In genomic region chr4:143334995-143335394, GRCm38 (mm10) we compare ENCODE assay signal across 25 mouse cellular contexts. TPM values are rescaled to one million over a fixed set of nuclear protein-coding genes. Genes with fewer than 3 reads are reported as not detected.
DNase-seq lines count a peak whose midpoint lies in the region; ATAC-seq and TF ChIP-seq lines count a peak whose summit lies in the region.
"Had no signal": no experiment of that assay in that cellular context is flagged by ENCODE, and none has a peak within 500 bp of the region (broad histone marks: within the 10 kb centered on the region; RNA-seq: fewer than 3 reads in every experiment).

No protein-coding gene starts in this region.

- no peak overlapping the region for H3K9ac ChIP-seq in heart, embryonic 11.5 days (ENCODE audit: low read depth, low read length)
- no peak overlapping the region for H3K9ac ChIP-seq in heart, embryonic 16.5 days (ENCODE audit: low read length)
- H3K9ac ChIP-seq: heart, embryonic 13.5 days; hindbrain, embryonic 14.5 days; intestine, embryonic 15.5 days had no signal

- WGBS in heart, embryonic 11.5 days (ENCODE audit: insufficient replicate concordance) = 69% methylated on average over 17 of the region's 17 CpGs
- WGBS in heart, embryonic 16.5 days = 55% methylated on average over 17 of the region's 17 CpGs

- peak; percentile 29; the same call in 1 of the 2 replicates for ATAC-seq in heart, embryonic 11.5 days (replicated peaks; ENCODE audit: insufficient number of reproducible peaks, low FRiP score, low TSS enrichment)
- no peak for ATAC-seq in heart, embryonic 16.5 days (replicated peaks; ENCODE audit: extremely low read depth, insufficient read depth, low FRiP score)
- ATAC-seq: activated CD4-positive, CD25-positive, alpha-beta regulatory T cell, adult 4 months; forebrain, embryonic 14.5 days; intestine, embryonic 15.5 days; Patski had no signal

- no peaks in the 10 kb centered on the region for H3K36me3 ChIP-seq in heart, embryonic 11.5 days (ENCODE audit: control insufficient read depth, insufficient read depth, low read length)
- no peaks in the 10 kb centered on the region for H3K36me3 ChIP-seq in heart, embryonic 16.5 days (ENCODE audit: control insufficient read depth, insufficient read depth)
- H3K36me3 ChIP-seq: embryonic facial prominence, embryonic 10.5 days; heart, embryonic 13.5 days; hindbrain, embryonic 10.5 days; intestine, embryonic 15.5 days had no signal

- H3K27ac ChIP-seq in gastrocnemius, adult 2 months = peak overlapping the region; percentile 61
- no peak overlapping the region for H3K27ac ChIP-seq in heart, embryonic 11.5 days (ENCODE audit: low read depth, low read length)
- H3K27ac ChIP-seq in heart, embryonic 16.5 days (ENCODE audit: low read length) = no peak overlapping the region
- H3K27ac ChIP-seq: embryonic facial prominence, embryonic 10.5 days; heart, embryonic 13.5 days; hindbrain, embryonic 10.5 days; hindbrain, embryonic 14.5 days; intestine, embryonic 15.5 days had no signal

- H3K4me1 ChIP-seq in heart, embryonic 11.5 days (ENCODE audit: control insufficient read depth, insufficient read depth, low read length) = no peaks in the 10 kb centered on the region
- H3K4me1 ChIP-seq in heart, embryonic 16.5 days (ENCODE audit: control insufficient read depth, insufficient read depth, low read length) = no peaks in the 10 kb centered on the region

- no peak overlapping the region; the same call in 1 of the 2 replicates for H3K4me2 ChIP-seq in heart, embryonic 11.5 days
- H3K4me2 ChIP-seq in heart, embryonic 16.5 days (ENCODE audit: low read depth, low read length) = peak overlapping the region; percentile 26; the same call in 1 of the 2 replicates
- H3K4me2 ChIP-seq: heart, embryonic 13.5 days; hindbrain, embryonic 14.5 days; intestine, embryonic 15.5 days had no signal

- no peak for TF ChIP-seq CTCF in gastrocnemius, adult 2 months (IDR thresholded peaks at IDR 0.05)

- no peaks in the 10 kb centered on the region for H3K9me3 ChIP-seq in heart, embryonic 11.5 days (replicated peaks; ENCODE audit: control insufficient read depth, low read length)
- no peaks in the 10 kb centered on the region for H3K9me3 ChIP-seq in heart, embryonic 16.5 days (replicated peaks; ENCODE audit: control insufficient read depth, low read length)
- H3K9me3 ChIP-seq: embryonic facial prominence, embryonic 10.5 days; heart, embryonic 13.5 days; hindbrain, embryonic 10.5 days; intestine, embryonic 15.5 days had no signal

- peak; percentile 50 for DNase-seq in gastrocnemius, adult 2 months
- no peak for DNase-seq in gastrocnemius, postnatal 14 days
- no peak for DNase-seq in heart, postnatal 4 days
- no peak for DNase-seq in thymus, adult 18-20 months
- DNase-seq in kidney, postnatal 10 days = no peak
- no peak for DNase-seq in layer of hippocampus, adult 9-11 months
- DNase-seq: adrenal gland, postnatal 14 days; cerebellum, adult 18-20 months; cerebellum, postnatal 10 days; gastrocnemius, postnatal 10 days; kidney, adult 2 months had no signal

- no peaks in the 10 kb centered on the region for H3K27me3 ChIP-seq in heart, embryonic 11.5 days (ENCODE audit: control insufficient read depth, insufficient read depth, low read length)
- H3K27me3 ChIP-seq in heart, embryonic 16.5 days (ENCODE audit: control insufficient read depth, insufficient read depth, low read length) = no peaks in the 10 kb centered on the region
- H3K27me3 ChIP-seq: heart, embryonic 13.5 days; intestine, embryonic 15.5 days; Patski had no signal

- intact Hi-C loops in gastrocnemius, adult 2 months (cut with DNase I) = no loop called here
- intact Hi-C loops in gastrocnemius, postnatal 14 days (cut with DNase I; ENCODE audit: low total_unique reads) = no loop called here

- peak overlapping the region; percentile 28; the same call in 1 of the 2 replicates for H3K4me3 ChIP-seq in gastrocnemius, adult 2 months
- no peak overlapping the region for H3K4me3 ChIP-seq in heart, embryonic 11.5 days (ENCODE audit: low read depth, low read length)
- H3K4me3 ChIP-seq in heart, embryonic 16.5 days (ENCODE audit: low read length) = no peak overlapping the region
- H3K4me3 ChIP-seq: embryonic facial prominence, embryonic 10.5 days; heart, embryonic 13.5 days; hindbrain, embryonic 10.5 days; intestine, embryonic 15.5 days had no signal

RNA-seq across cellular contexts. Expression of gene Lrrc38, which starts 14.6 kb away (rescaled TPM):
- 10 to 100 TPM; 27.1 to 39.4 TPM for total RNA-seq in gastrocnemius, adult 2 months (2021)
- 10 to 100 TPM; 21.0 to 22.1 TPM for total RNA-seq in gastrocnemius, postnatal 14 days (2021)
- polyA plus RNA-seq in heart, embryonic 11.5 days (2014; fragmentation: Nextera tagmentation; extraction: Ambion mirVana) = 0.23 TPM in 1 of 2 replicates, not detected in the other
- total RNA-seq in heart, postnatal 4 days (2021) = under 1 TPM; 0.29 to 0.33 TPM
- polyA plus RNA-seq in heart, embryonic 16.5 days (2015; fragmentation: Nextera tagmentation; extraction: Ambion mirVana) = 0.14 and 0.41 TPM in 2 replicates
- total RNA-seq: adrenal gland, postnatal 14 days had no signal
- polyA plus RNA-seq: activated CD4-positive, CD25-positive, alpha-beta regulatory T cell, adult 4 months; C2C12; forebrain, embryonic 14.5 days; gonadal fat pad, adult 2 months; Patski had no signal

RNA-seq across cellular contexts. Expression of gene Pdpn, which starts 35.6 kb away (rescaled TPM):
- 1 to 10 TPM; 4.5 to 7.7 TPM for total RNA-seq in gastrocnemius, adult 2 months (2021)
- 10 to 100 TPM; 12.5 to 16.1 TPM for total RNA-seq in gastrocnemius, postnatal 14 days (2021)
- 28.4 and 29.1 TPM in 2 replicates for polyA plus RNA-seq in heart, embryonic 11.5 days (2014; fragmentation: Nextera tagmentation; extraction: Ambion mirVana)
- total RNA-seq in heart, postnatal 4 days (2021) = 10 to 100 TPM; 13.0 to 14.3 TPM
- 23.5 and 24.1 TPM in 2 replicates for polyA plus RNA-seq in heart, embryonic 16.5 days (2015; fragmentation: Nextera tagmentation; extraction: Ambion mirVana)

RNA-seq across cellular contexts. Expression of gene Pramel1, which starts 59.2 kb away (rescaled TPM):
- total RNA-seq in gastrocnemius, adult 2 months (2021) = not detected
- under 1 TPM in 1 of 2 experiments, not detected in 1; 0.18 TPM for total RNA-seq in gastrocnemius, postnatal 14 days (2021)
- not detected in 2 replicates for polyA plus RNA-seq in heart, embryonic 11.5 days (2014; fragmentation: Nextera tagmentation; extraction: Ambion mirVana)
- total RNA-seq in heart, postnatal 4 days (2021) = not detected
- polyA plus RNA-seq in heart, embryonic 16.5 days (2015; fragmentation: Nextera tagmentation; extraction: Ambion mirVana) = not detected in 2 replicates
- total RNA-seq: adrenal gland, adult 18-20 months; adrenal gland, postnatal 14 days had no signal
- polyA plus RNA-seq: activated CD4-positive, CD25-positive, alpha-beta regulatory T cell, adult 4 months; C2C12; embryonic facial prominence, embryonic 10.5 days; embryonic facial prominence, embryonic 14.5 days; forebrain, embryonic 14.5 days; gonadal fat pad, adult 2 months; heart, embryonic 13.5 days; hindbrain, embryonic 10.5 days; hindbrain, embryonic 14.5 days; intestine, embryonic 15.5 days; kidney, adult 2 months; Patski had no signal

Comparison
In these comparisons a context has a peak if more than half of its experiments do, and no peak if none do; other contexts are left out.
1. RNA of gene Lrrc38, which starts 14.6 kb away (total RNA-seq): 27.1 to 39.4 TPM in gastrocnemius, adult 2 months and 21.0 to 22.1 TPM in gastrocnemius, postnatal 14 days; 0.29 to 0.33 TPM in heart, postnatal 4 days; every median in the first group is over 10 times any median in the second.